Mouse (Mus musculus) thymus, postnatal 10 days (tissue): ENCODE results near the gene Abcc4.

ENCODE experiments used
- DNase-seq, 2 experiments: peaks; one replicate each; pipeline ENCODE4 v3.0.0; 2021; ENCODE audit warnings: low spot score in 2 of 2

Gene Abcc4

GRCm38 (mm10) chr14:118712889-118713288 lies 6.9 kb upstream of the Abcc4 start:
- DNase-seq = no peak

GRCm38 (mm10) chr14:118710945-118711344 lies 4.9 kb upstream of the Abcc4 start:
- no peak for DNase-seq

- peak; percentile 15 to 37 for DNase-seq
Observed at GRCm38 (mm10) chr14:118709736-118710135, 3.7 kb upstream of the Abcc4 start.

- DNase-seq = no peak
Observed at GRCm38 (mm10) chr14:118708126-118708525, 2.1 kb upstream of the Abcc4 start.

GRCm38 (mm10) chr14:118706962-118707361 lies 943 bp upstream of the Abcc4 start:
- DNase-seq = no peak

GRCm38 (mm10) chr14:118705465-118705807 lies 583 bp downstream of the Abcc4 start:
- no peak for DNase-seq

GRCm38 (mm10) chr14:118703363-118703762 lies 2.7 kb downstream of the Abcc4 start:
- no peak for DNase-seq

GRCm38 (mm10) chr14:118701991-118702608 lies 3.9 kb downstream of the Abcc4 start:
- DNase-seq = peak in 1 of 2 experiments; percentile 44

GRCm38 (mm10) chr14:118700576-118700975 lies 5.4 kb downstream of the Abcc4 start:
- DNase-seq = no peak

- no peak for DNase-seq
Observed at GRCm38 (mm10) chr14:118699963-118700362, 6.1 kb downstream of the Abcc4 start.

GRCm38 (mm10) chr14:118699508-118699907 lies 6.5 kb downstream of the Abcc4 start:
- DNase-seq = no peak

- DNase-seq = no peak
Observed at GRCm38 (mm10) chr14:118696556-118697289, 9.3 kb downstream of the Abcc4 start.

- DNase-seq = no peak
Observed at GRCm38 (mm10) chr14:118695866-118696265, 10.2 kb downstream of the Abcc4 start.

GRCm38 (mm10) chr14:118694321-118694720 lies 11.7 kb downstream of the Abcc4 start:
- DNase-seq = no peak

- no peak for DNase-seq
Observed at GRCm38 (mm10) chr14:118691910-118692309, 14.1 kb downstream of the Abcc4 start.

GRCm38 (mm10) chr14:118691404-118691803 lies 14.6 kb downstream of the Abcc4 start:
- DNase-seq = no peak

GRCm38 (mm10) chr14:118690921-118691320 lies 15.1 kb downstream of the Abcc4 start:
- no peak for DNase-seq

GRCm38 (mm10) chr14:118690336-118690735 lies 15.7 kb downstream of the Abcc4 start:
- no peak for DNase-seq

GRCm38 (mm10) chr14:118688643-118689042 lies 17.4 kb downstream of the Abcc4 start:
- no peak for DNase-seq

GRCm38 (mm10) chr14:118686861-118687260 lies 19.2 kb downstream of the Abcc4 start:
- DNase-seq = no peak

- DNase-seq = no peak
Observed at GRCm38 (mm10) chr14:118685572-118685971, 20.4 kb downstream of the Abcc4 start.

GRCm38 (mm10) chr14:118682339-118683034 lies 23.5 kb downstream of the Abcc4 start:
- no peak for DNase-seq

- no peak for DNase-seq
Observed at GRCm38 (mm10) chr14:118681087-118681486, 24.9 kb downstream of the Abcc4 start.
